Mouse (Mus musculus) kidney, embryonic 14.5 days (tissue): ENCODE data around the gene Srebf1. TPM values are rescaled to one million over a fixed set of nuclear protein-coding genes. Genes with fewer than 3 reads are reported as not detected.

Experiments used
- ATAC-seq: fragments of 200-750 bp; cut with Nextera tagmentation; 2 replicates; pipeline ENCODE4 v1.8.0; 2017; ENCODE audit warnings: moderate number of reproducible peaks, mild to moderate bottlenecking, moderate TSS enrichment, moderate library complexity; ENCODE audit not compliant: low FRiP score, low TSS enrichment
- H3K27ac ChIP-seq: fragments of 300-500 bp; sonication (generic); 2 replicates; pipeline ENCODE4 v1.5.1; 2014; ENCODE audit warnings: low read depth, mild to moderate bottlenecking, low read length, moderate library complexity, mixed read lengths
- H3K27me3 ChIP-seq: fragments of 300-500 bp; sonication (generic); 2 replicates; pipeline ENCODE4 v1.6.1; 2014; ENCODE audit warnings: mild to moderate bottlenecking, low read length; ENCODE audit not compliant: control insufficient read depth, insufficient read depth
- H3K36me3 ChIP-seq: fragments of 300-500 bp; sonication (generic); 2 replicates; pipeline ENCODE4 v1.6.1; 2014; ENCODE audit warnings: low read length, mixed read lengths; ENCODE audit not compliant: control insufficient read depth, insufficient read depth
- H3K4me1 ChIP-seq: fragments of 300-500 bp; sonication (generic); 2 replicates; pipeline ENCODE4 v1.6.1; 2014; ENCODE audit warnings: low read length, mixed read lengths; ENCODE audit not compliant: control insufficient read depth, insufficient read depth
- H3K4me2 ChIP-seq: fragments of 300-500 bp; sonication (generic); replicated peaks from 2 replicates; pipeline ENCODE4 v1.6.1; 2014; ENCODE audit warnings: low read depth, mild to moderate bottlenecking, low read length
- H3K4me3 ChIP-seq: fragments of 300-500 bp; sonication (generic); 2 replicates; pipeline ENCODE4 v1.5.1; 2014; ENCODE audit warnings: mild to moderate bottlenecking, low read length
- H3K9ac ChIP-seq: fragments of 300-500 bp; sonication (generic); 2 replicates; pipeline ENCODE4 v1.6.1; 2014; ENCODE audit warnings: low read depth, mild to moderate bottlenecking, low read length, moderate library complexity
- H3K9me3 ChIP-seq: fragments of 300-500 bp; sonication (generic); 2 replicates; pipeline ENCODE4 v1.6.1; 2016; ENCODE audit warnings: low read length; ENCODE audit not compliant: control insufficient read depth
- WGBS: fragments of 180-500 bp; shearing (Covaris S2); extraction: QIAGEN DNeasy Blood & Tissue Kit; methylation state at CpG from one replicate; pipeline ENCODE4 v1.1.7; 2014; 5-methylcytosine and 5-hydroxymethylcytosine counted together
- polyA plus RNA-seq: library from polyadenylated mRNA; unstranded; fragments of >200 nt; fragmentation: Nextera tagmentation; extraction: Ambion mirVana; gene quantifications from 2 replicates; pipeline ENCODE4 v1.2.1, GENCODE M21; 2014

Srebf1 gene
- polyA plus RNA-seq, 1 experiment from 2014 or later = 58.8 TPM

DNA sequence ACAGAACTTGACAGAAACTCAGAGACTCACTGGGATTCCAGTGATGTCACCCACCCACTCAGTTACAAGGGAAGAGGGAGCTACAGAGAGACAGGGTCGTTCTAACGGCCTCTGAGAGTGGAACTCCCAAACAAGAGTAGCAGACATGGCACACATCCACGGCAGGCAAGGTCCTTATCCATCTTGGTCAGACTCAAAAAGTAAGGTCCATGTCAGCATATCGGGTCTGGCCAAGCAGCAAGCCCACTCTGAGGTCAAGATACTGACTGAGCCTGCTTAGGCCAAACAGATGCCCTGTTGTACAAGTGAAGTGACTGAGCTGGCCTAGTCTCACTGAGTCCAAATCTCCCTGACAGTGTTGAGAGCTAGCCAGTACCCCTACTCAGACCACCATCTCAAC, 13.7 kb downstream of the Srebf1 start:
- no peaks in the 10 kb centered on the region for H3K27me3 ChIP-seq
- H3K36me3 ChIP-seq = peaks cover 34% of the 10 kb centered on the region
- peaks cover 54% of the 10 kb centered on the region for H3K4me1 ChIP-seq
- H3K4me3 ChIP-seq = peak overlapping the region; percentile 39; the same call in 1 of the 2 replicates
- no peak overlapping the region for H3K27ac ChIP-seq
- no peaks in the 10 kb centered on the region for H3K9me3 ChIP-seq
- WGBS = 57% methylated on average over 4 of the region's 4 CpGs
- no peak for ATAC-seq
- H3K4me2 ChIP-seq = peak overlapping the region; percentile 67
- peak overlapping the region; percentile 50; the same call in 1 of the 2 replicates for H3K9ac ChIP-seq

DNA sequence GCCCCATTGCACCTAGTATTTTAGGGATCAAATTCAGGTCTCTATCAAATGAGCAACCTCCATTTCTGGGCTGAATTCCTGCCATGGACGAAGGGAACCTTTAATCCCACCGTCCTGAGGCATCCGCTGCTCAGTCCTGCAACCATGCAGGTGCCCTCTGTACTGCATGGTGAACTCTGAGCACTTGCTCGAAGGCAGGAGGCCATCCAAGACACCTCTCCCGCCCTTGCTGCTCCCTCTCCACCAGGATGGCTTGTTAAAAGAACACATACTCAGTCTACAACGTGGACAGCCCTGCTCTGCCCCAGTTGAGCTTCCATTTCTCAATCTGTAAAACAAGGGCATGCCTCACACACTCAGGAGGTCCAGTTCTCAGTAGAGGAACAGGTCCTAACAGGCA, 14.2 kb downstream of the Srebf1 start:
- Histone ChIP-seq H3K4me2 (peak overlapping the region; percentile 67), H3K36me3 (peaks cover 39% of the 10 kb centered on the region), H3K9ac (peak overlapping the region; percentile 50; the same call in 1 of the 2 replicates), H3K27me3 (no peaks in the 10 kb centered on the region), H3K9me3 (no peaks in the 10 kb centered on the region), H3K4me3 (peak overlapping the region; percentile 10; the same call in 1 of the 2 replicates), H3K27ac (no peak overlapping the region), H3K4me1 (peaks cover 54% of the 10 kb centered on the region)
- ATAC-seq = no peak
- WGBS = 71% methylated on average over 6 of the region's 6 CpGs

DNA sequence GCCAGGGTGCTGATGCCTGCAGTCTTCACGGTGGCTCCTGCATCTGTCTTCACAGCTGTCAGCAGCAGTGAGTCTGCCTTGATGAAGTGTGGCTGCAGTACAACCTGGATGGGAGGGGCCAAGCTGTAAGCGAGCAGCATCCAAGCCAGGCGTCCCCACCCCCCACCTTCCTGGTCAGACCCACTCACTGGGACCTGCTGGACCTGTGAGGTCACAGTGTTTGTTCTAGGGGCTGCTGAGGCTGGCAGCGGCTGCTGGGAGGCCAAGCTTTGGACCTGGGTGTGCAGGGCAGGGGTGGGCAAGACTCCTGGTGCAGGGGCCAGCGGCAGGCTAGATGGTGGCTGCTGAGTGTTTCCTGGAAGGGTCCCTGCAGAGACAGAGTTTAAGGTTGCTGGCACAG, 16.2 kb downstream of the Srebf1 start:
- H3K9ac ChIP-seq = no peak overlapping the region
- H3K27me3 ChIP-seq = no peaks in the 10 kb centered on the region
- no peak overlapping the region for H3K4me2 ChIP-seq
- H3K27ac ChIP-seq = no peak overlapping the region
- H3K9me3 ChIP-seq = no peaks in the 10 kb centered on the region
- ATAC-seq = no peak
- WGBS = 68% methylated on average over 5 of the region's 5 CpGs
- H3K4me3 ChIP-seq = no peak overlapping the region
- H3K4me1 ChIP-seq = peaks cover 39% of the 10 kb centered on the region
- H3K36me3 ChIP-seq = peaks cover 59% of the 10 kb centered on the region

DNA sequence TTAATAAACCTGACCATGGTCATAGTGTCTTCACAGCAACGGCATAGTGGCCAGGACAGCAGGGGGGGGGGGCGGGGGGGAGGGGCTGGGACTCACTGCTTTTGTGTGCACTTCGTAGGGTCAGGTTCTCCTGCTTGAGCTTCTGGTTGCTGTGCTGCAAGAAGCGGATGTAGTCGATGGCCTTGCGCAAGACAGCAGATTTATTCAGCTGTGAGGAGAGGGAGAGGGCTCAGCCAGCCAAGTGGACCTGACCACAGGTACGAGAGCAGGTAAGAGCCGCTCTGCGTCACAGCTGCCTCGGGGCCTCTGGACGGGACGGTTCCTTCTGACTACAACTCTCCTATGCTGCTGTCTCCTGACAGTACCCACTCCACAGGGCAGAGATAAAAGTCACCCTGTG, 17.4 kb downstream of the Srebf1 start:
- H3K9me3 ChIP-seq = no peaks in the 10 kb centered on the region
- H3K4me3 ChIP-seq = no peak overlapping the region
- H3K4me1 ChIP-seq = peaks cover 32% of the 10 kb centered on the region
- H3K36me3 ChIP-seq = peaks cover 70% of the 10 kb centered on the region
- ATAC-seq = no peak
- no peak overlapping the region for H3K9ac ChIP-seq
- no peaks in the 10 kb centered on the region for H3K27me3 ChIP-seq
- 89% methylated on average over 11 of the region's 12 CpGs for WGBS
- no peak overlapping the region for H3K27ac ChIP-seq
- H3K4me2 ChIP-seq = no peak overlapping the region

DNA sequence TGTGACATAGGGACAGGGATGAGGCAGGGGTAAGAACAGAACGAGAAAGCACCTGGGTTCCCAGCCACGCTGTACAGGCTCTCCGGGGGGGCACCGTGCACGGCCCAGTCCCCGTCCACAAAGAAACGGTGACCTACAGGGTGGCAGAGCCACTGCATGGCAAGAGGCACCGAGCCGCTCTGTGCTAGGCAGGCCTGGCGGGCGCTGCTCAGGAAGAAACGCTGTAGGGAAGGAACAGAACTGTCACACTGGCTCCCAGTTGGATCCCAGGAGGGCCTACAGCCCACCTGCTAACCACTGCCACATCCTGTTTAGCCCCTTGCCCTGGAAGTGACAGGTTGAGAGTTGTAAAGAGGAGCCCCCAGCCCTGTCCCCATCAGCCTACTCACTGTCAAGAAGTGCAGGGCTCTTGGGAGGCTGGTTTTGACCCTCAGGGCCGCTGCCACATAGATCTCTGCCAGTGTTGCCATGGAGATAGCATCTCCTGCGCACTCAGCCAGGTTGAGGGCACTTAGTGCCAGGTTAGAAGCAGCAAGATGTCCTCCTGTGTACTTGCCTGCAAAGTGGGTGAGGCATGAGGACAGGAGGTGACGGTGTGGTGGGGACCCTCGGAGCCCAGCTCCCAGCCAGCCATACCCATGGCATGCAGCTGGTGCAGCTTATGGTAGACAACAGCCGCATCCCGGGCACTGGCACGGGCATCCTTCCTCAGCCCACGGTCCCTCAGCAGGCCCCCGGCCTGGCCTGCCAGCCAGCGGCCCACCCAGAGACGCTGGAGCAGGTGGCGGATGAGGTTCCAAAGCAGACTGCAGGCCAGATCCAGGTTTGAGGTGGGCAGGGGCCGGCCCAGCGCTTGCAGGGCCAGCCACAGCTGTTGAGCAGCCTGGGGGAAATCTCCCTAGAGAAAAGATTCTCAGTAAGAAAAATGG, 19.4 kb downstream of the Srebf1 start:
- Histone ChIP-seq H3K36me3 (peaks cover 89% of the 10 kb centered on the region), H3K4me3 (no peak overlapping the region), H3K9me3 (no peaks in the 10 kb centered on the region), H3K27me3 (no peaks in the 10 kb centered on the region), H3K4me1 (peaks cover 16% of the 10 kb centered on the region), H3K9ac (no peak overlapping the region), H3K4me2 (no peak overlapping the region), H3K27ac (no peak overlapping the region)
- ATAC-seq = no peak
- 92% methylated on average over 26 of the region's 26 CpGs for WGBS

DNA sequence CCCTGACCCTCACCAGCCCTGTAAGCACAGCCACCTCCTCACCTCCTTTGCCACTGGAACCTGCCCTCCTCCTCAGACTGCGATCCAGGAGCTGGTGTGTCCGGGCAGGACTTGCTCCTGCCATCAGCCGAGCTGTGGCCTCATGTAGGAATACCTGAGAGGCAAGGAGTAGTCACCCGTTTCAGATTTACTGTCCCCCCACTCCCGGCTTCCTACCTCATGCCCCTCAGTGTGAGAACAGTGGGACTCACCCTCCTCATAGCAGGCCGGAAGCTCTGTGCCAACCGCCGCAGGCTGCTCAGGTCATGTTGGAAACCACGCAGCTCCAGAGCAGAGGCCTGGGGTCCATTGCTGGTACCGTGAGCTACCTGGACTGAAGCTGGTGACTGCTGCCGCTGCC, 22.0 kb downstream of the Srebf1 start:
- Histone ChIP-seq H3K27me3 (no peaks in the 10 kb centered on the region), H3K4me1 (peaks cover 4% of the 10 kb centered on the region; the same call in 1 of the 2 replicates), H3K4me2 (no peak overlapping the region), H3K9ac (no peak overlapping the region), H3K27ac (no peak overlapping the region), H3K9me3 (no peaks in the 10 kb centered on the region), H3K4me3 (no peak overlapping the region), H3K36me3 (peaks cover 94% of the 10 kb centered on the region)
- WGBS = 70% methylated on average over 11 of the region's 11 CpGs
- no peak for ATAC-seq

DNA sequence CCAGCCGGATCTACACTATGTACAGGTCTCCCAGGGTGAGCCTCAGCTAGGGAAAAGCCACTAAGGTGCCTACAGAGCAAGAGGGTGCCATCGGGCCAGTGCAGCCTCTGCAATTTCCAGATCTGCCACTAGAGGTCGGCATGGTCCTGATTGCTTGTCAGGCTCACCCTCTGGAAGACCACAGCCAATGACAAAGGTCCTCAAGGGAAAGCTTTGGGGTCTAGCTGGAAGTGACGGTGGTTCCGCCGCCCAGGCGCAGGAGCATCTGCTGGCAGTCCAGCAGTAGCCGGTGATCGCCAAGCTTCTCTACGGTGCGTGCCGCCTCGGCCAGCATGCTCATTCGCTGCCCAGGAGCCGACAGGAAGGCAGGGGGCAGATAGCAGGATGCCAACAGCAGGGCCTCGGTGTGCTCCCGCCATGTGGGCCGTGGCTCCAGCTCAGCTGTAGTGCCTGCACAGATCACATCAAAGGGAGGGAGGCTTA, 22.6 kb downstream of the Srebf1 start:
- H3K27me3 ChIP-seq = no peaks in the 10 kb centered on the region
- peaks cover 4% of the 10 kb centered on the region; the same call in 1 of the 2 replicates for H3K4me1 ChIP-seq
- peaks cover 95% of the 10 kb centered on the region for H3K36me3 ChIP-seq
- ATAC-seq = peak; percentile 64
- H3K9me3 ChIP-seq = peaks cover 3% of the 10 kb centered on the region; the same call in 1 of the 2 replicates
- no peak overlapping the region for H3K4me3 ChIP-seq
- no peak overlapping the region for H3K9ac ChIP-seq
- H3K4me2 ChIP-seq = peak overlapping the region; percentile 8; the same call in 1 of the 2 replicates
- WGBS = 20% methylated on average over 18 of the region's 18 CpGs
- peak overlapping the region; percentile 47; the same call in 1 of the 2 replicates for H3K27ac ChIP-seq

DNA sequence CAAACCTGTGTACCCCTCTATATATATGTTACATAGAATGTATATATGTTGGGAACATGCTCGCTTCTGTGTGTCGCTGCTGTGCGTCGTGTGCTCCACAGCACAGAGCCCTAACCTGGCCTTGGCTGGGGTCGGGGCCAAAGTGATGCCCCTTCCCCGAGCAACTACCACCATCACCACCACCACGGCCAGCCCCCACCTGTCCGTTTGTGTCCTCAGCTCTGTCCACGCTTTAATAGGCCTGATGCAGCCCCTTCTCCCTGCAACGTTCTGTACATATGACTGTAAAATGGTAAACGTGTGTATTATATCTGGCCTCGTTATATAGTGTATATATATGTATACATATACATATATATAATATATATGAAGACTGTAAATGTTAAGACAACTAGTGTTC, 23.7 kb downstream of the Srebf1 start:
- 86% methylated on average over 12 of the region's 12 CpGs for WGBS
- ATAC-seq = no peak
- no peaks in the 10 kb centered on the region for H3K27me3 ChIP-seq
- H3K36me3 ChIP-seq = peaks cover 95% of the 10 kb centered on the region
- H3K27ac ChIP-seq = no peak overlapping the region
- H3K4me3 ChIP-seq = no peak overlapping the region
- H3K9ac ChIP-seq = no peak overlapping the region
- H3K9me3 ChIP-seq = peaks cover 8% of the 10 kb centered on the region; the same call in 1 of the 2 replicates
- H3K4me2 ChIP-seq = no peak overlapping the region
- H3K4me1 ChIP-seq = peaks cover 4% of the 10 kb centered on the region; the same call in 1 of the 2 replicates
